Mouse (Mus musculus) testis, adult 2 months (tissue): Measurements from ENCODE around the gene Timm44.

Experiments used
- CTCF ChIP-seq: fragments of 200-500 bp; IDR thresholded peaks from 2 replicates; pipeline ENCODE4 v1.5.1; 2012; ENCODE audit warnings: low read depth, mild to moderate bottlenecking, inconsistent platforms, low read length, moderate library complexity; ENCODE audit not compliant: control insufficient read depth, insufficient read depth, insufficient replicate concordance
- POLR2A ChIP-seq: fragments of 200-500 bp; IDR thresholded peaks from 2 replicates; pipeline ENCODE4 v1.6.1; 2012; ENCODE audit warnings: low read depth, mild to moderate bottlenecking, inconsistent platforms, low read length, moderate library complexity; ENCODE audit not compliant: control insufficient read depth

- peak; percentile 79 for TF ChIP-seq POLR2A
- TF ChIP-seq CTCF = no peak
Measured at GRCm38 (mm10) chr8:4275275-4276110, at the start of gene Timm44.
